Mouse (Mus musculus) cerebellum, postnatal 10 days (tissue): Measurements from ENCODE around the gene Cd47.

Experiments
- DNase-seq, 2 experiments: peaks; one replicate each; pipeline ENCODE4 v3.0.0; 2021; ENCODE audit warnings: mixed read lengths in 2 of 2

Cd47 gene

DNA sequence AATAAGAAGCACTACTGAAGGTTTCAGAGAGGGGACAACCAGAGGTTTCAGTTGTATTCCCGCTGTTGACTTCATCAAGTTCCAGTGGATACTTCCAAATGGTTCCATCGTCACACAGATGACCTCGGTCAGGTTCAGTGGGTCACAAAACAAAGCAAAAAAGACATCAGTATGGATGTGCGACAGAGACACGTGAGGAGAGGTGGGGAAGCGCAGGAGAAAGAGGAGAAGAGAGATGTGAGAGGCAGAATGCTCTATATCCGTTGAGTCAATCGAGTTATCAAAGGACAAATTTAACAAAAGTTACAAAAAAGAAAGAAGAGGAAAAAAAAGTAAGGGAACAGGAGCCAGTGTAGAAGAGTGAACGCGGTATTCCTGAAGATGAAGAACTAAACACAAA is 154.6 kb downstream of the Cd47 start:
- no peak for DNase-seq

DNA sequence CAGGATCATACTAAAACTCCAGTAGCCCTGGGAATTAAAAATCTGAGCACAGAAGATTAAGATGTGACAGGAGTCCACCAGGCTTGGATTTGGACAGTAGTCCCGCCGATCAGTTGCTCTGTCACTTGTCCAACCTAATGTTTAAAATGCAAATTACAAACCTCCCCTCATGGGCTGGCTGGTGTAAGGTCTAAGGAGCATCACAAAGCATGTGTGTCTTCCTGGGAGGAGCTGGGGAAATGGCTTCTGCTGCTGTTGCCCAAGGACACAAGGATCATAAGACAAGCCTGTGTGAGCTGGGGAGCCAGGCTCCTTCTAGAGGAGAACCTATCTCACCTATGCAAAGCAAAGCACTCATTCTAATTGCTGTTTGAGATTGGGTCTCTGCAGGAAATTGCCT is 155.0 kb downstream of the Cd47 start:
- peak; percentile 35 to 38 for DNase-seq

DNA sequence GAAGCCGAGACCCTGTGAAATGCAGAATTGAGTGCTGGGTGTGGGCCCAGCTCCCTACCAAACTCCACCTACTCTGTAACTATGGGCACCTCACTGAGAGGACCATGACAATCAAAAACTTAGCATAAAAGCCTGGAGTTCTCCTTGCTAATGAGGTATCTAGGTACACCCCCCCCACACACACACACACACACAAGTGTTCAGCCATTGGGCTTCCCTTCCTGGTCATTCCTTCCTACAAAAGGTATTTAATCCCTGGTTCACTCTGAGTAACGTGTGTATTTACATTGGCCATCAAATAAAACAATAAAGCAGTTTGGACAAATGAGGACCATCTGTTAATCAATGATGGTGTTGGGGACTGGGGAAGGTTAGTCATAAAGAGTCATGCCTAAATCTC is 155.6 kb downstream of the Cd47 start:
- no peak for DNase-seq

DNA sequence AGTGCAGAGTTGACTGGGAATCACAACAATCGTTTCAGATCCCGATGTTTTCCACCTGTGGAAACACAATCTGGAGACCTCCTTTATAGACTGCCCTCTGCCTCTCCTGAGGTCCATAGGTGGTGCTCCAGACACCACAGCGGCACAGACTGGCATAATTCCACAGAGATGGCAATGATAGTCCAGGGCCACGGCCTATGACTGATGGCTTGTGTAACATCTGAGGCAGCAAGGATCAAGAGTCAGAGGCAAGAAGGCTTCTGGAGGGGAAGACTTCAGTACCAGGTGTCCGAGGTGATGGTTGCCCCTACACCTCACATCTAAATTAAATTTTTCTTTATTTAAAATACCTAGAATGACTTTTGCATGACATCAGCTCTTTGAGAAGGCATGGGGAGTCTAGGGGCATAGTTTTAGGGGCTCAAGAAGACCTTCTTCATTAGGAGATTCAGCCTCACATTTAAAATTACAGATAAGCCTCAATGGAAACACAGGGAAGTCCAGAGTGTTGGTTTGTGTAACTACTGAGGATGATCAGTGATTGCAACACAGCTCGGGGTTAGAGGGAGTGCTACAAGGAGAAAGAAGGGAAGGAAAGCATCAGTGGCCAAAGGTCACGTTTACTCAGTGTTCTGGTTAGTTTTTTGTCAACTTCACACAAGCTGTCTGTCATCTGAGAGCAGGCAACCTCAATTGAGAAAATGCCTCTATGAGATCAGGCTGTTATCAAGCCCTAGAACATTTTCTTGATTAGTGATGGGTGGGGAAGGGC is 156.4 kb downstream of the Cd47 start:
- no peak for DNase-seq

DNA sequence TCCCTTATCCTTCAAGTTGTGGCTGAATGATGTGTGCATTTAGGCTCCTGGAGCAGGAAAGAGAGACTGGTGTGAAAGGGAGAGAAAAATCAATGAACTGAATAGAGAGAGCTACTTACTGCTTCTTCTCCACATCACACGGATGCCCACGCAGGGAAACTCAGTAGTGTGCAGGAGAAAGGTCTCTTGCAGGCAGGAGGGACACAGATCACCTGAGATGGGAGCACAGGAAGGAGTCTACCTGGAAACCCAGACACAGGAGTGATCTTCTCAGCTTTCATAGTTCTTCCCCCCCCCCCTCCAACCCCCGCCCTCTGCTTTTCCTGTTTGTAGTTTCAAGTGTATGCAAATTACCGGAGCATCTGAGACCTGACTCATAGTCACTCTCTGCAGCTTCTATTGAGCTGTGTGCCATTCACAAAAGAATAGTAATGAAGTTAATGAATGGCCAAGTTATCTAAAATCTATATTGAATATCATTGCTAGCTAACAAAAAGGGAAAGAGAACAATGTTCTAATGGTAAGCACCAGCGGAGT is 158.6 kb downstream of the Cd47 start:
- no peak for DNase-seq

DNA sequence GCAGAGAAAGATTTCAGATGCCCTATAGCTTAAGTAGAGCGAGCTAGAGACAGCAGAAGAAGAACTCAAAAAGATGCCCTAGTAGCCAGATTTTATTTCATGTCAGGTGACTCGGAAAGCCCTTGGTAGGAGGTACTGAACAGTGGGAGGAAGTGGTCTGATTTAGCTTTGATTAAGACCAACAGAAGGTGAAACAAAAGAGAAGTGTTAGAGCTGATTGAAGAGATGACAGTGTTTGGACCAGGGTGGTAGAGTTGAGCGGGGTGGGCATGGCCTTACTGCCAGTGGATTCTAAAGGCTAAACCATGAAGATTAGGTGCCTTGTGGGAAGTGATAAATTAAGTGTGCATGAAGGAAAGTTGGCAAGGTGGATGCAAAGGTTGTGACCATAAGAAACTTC is 162.0 kb downstream of the Cd47 start:
- no peak for DNase-seq

DNA sequence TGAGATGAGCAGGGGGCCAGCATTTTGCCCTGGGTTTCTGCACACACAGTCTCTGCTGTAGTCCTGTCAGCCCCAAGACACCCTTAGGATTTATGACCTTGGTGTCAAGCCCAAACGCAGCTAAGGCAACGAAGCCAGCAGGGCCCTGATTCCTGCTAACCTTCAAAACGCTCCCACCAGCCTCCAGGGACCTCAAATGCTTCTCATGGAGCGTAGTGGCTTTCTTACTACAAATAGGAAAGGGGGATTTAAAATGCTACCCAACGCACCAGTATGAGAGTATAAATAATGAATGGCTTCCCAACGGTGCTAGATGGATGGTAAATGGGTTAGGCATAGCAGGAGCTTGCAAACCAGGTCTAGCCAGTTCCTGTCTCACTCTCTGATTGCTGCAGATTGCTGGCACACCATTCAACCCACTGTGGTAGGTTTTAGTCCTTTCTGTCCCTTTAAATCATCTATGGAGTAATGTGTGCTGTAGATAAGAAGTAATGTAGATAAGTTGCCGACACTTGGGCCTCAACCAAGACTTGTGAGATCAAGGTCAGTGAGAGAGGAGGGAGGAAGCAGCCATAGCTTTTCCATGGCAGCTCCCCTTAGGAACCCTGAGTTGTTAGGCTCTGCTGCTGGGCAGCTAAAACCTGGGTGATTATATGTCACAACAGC is 164.1 kb downstream of the Cd47 start:
- DNase-seq, result no peak
